Mouse (Mus musculus): ENCODE results near the gene Pmis2. TPM values are rescaled to one million over a fixed set of nuclear protein-coding genes. Genes with fewer than 3 reads are reported as not detected.

The Pmis2 gene
- not detected in 2 replicates for polyA plus RNA-seq (2012; rRNA removed)

GRCm38 (mm10) chr7:30671480-30671879 lies at the start of gene Pmis2:
Gene Pmis2 (minus strand): TSS chr7:30671605.

GRCm38 (mm10) chr7:30711942-30712341 lies 40.5 kb upstream of the Pmis2 start, which contains the start of gene Atp4a:
Gene Atp4a (plus strand): TSS chr7:30712209.

GRCm38 (mm10) chr7:30698589-30698988 lies 27.2 kb upstream of the Pmis2 start, which contains the start of gene 2200002J24Rik:
Gene 2200002J24Rik (plus strand): TSS chr7:30698926.

GRCm38 (mm10) chr7:30664529-30665200 lies 6.7 kb downstream of the Pmis2 start, which contains the start of gene Haus5:
Gene Haus5 (minus strand): TSS chr7:30664994.

GRCm38 (mm10) chr7:30649591-30650540 lies 21.5 kb downstream of the Pmis2 start, which contains the start of gene Rbm42:
Gene Rbm42 (minus strand): TSS chr7:30650317.

GRCm38 (mm10) chr7:30635752-30636151 lies 35.7 kb downstream of the Pmis2 start, which contains the start of gene Etv2:
Gene Etv2 (minus strand): TSS chr7:30635852.

GRCm38 (mm10) chr7:30625530-30626384 lies 45.6 kb downstream of the Pmis2 start, which contains the start of gene Cox6b1:
Gene Cox6b1 (minus strand): TSS chr7:30626151.

Other genes starting within 250 kb of the Pmis2 start
- gene Nfkbid, start 249.9 kb downstream of the Pmis2 start, polyA plus RNA-seq (2012; rRNA removed) = 2.3 and 3.7 TPM in 2 replicates
- gene Aplp1, start 226.1 kb downstream of the Pmis2 start, polyA plus RNA-seq (2012; rRNA removed) = 30.9 and 40.1 TPM in 2 replicates
- gene Kirrel2, start 213.9 kb downstream of the Pmis2 start, polyA plus RNA-seq (2012; rRNA removed) = 0.42 and 2.0 TPM in 2 replicates
- gene Nphs1, start 213.3 kb downstream of the Pmis2 start, polyA plus RNA-seq (2012; rRNA removed) = 0.12 and 0.32 TPM in 2 replicates
- gene Prodh2, start 178.0 kb downstream of the Pmis2 start, polyA plus RNA-seq (2012; rRNA removed) = 0.15 TPM in 1 of 2 replicates, not detected in the other
- gene Arhgap33, start 136.5 kb downstream of the Pmis2 start, polyA plus RNA-seq (2012; rRNA removed) = 4.7 and 6.1 TPM in 2 replicates
- gene Hspb6, start 119.4 kb downstream of the Pmis2 start, polyA plus RNA-seq (2012; rRNA removed) = 129 and 132 TPM in 2 replicates
- 3.4 and 3.9 TPM in 2 replicates for gene Proser3, start 119.3 kb downstream of the Pmis2 start, polyA plus RNA-seq (2012; rRNA removed)
- 14.3 and 19.7 TPM in 2 replicates for gene Lin37, start 111.8 kb downstream of the Pmis2 start, polyA plus RNA-seq (2012; rRNA removed)
- 32.7 and 35.6 TPM in 2 replicates for gene U2af1l4, start 108.3 kb downstream of the Pmis2 start, polyA plus RNA-seq (2012; rRNA removed)
- 0.66 and 0.85 TPM in 2 replicates for gene Gm49396, start 108.3 kb downstream of the Pmis2 start, polyA plus RNA-seq (2012; rRNA removed)
- gene Psenen, start 108.0 kb downstream of the Pmis2 start, polyA plus RNA-seq (2012; rRNA removed) = 70.1 and 76.5 TPM in 2 replicates
- 4.5 and 5.3 TPM in 2 replicates for gene Igflr1, start 106.2 kb downstream of the Pmis2 start, polyA plus RNA-seq (2012; rRNA removed)
- gene Kmt2b, start 82.9 kb downstream of the Pmis2 start, polyA plus RNA-seq (2012; rRNA removed) = 17.8 and 24.6 TPM in 2 replicates
- gene Zbtb32, start 72.7 kb downstream of the Pmis2 start, polyA plus RNA-seq (2012; rRNA removed) = 3.6 and 4.9 TPM in 2 replicates
- 4.0 TPM in 2 replicates for gene Upk1a, start 58.8 kb downstream of the Pmis2 start, polyA plus RNA-seq (2012; rRNA removed)
- gene Cox6b1, start 45.5 kb downstream of the Pmis2 start, polyA plus RNA-seq (2012; rRNA removed) = 263 and 306 TPM in 2 replicates
- gene Etv2, start 35.8 kb downstream of the Pmis2 start, polyA plus RNA-seq (2012; rRNA removed) = not detected in 2 replicates
- 42.7 and 58.2 TPM in 2 replicates for gene Rbm42, start 21.3 kb downstream of the Pmis2 start, polyA plus RNA-seq (2012; rRNA removed)
- 2.2 and 4.0 TPM in 2 replicates for gene Haus5, start 6.6 kb downstream of the Pmis2 start, polyA plus RNA-seq (2012; rRNA removed)
- gene 2200002J24Rik, start 27.3 kb upstream of the Pmis2 start, polyA plus RNA-seq (2012; rRNA removed) = 18.8 and 40.8 TPM in 2 replicates
- 1,538 and 2,919 TPM in 2 replicates for gene Atp4a, start 40.6 kb upstream of the Pmis2 start, polyA plus RNA-seq (2012; rRNA removed)
- 111 and 145 TPM in 2 replicates for gene Tmem147, start 57.9 kb upstream of the Pmis2 start, polyA plus RNA-seq (2012; rRNA removed)
- not detected in 2 replicates for gene Gapdhs, start 72.1 kb upstream of the Pmis2 start, polyA plus RNA-seq (2012; rRNA removed)
- 94.0 and 112 TPM in 2 replicates for gene Sbsn, start 79.9 kb upstream of the Pmis2 start, polyA plus RNA-seq (2012; rRNA removed)
- gene Dmkn, start 92.2 kb upstream of the Pmis2 start, polyA plus RNA-seq (2012; rRNA removed) = 1,147 and 1,166 TPM in 2 replicates
- gene Krtdap, start 116.3 kb upstream of the Pmis2 start, polyA plus RNA-seq (2012; rRNA removed) = 362 and 714 TPM in 2 replicates
- 4.2 and 4.8 TPM in 2 replicates for gene Ffar2, start 152.2 kb upstream of the Pmis2 start, polyA plus RNA-seq (2012; rRNA removed)
- gene Ffar3, start 184.6 kb upstream of the Pmis2 start, polyA plus RNA-seq (2012; rRNA removed) = 0.10 TPM in 1 of 2 replicates, not detected in the other
- 0.03 and 0.06 TPM in 2 replicates for gene Ffar1, start 190.0 kb upstream of the Pmis2 start, polyA plus RNA-seq (2012; rRNA removed)
- 0.25 and 0.26 TPM in 2 replicates for gene Cd22, start 208.7 kb upstream of the Pmis2 start, polyA plus RNA-seq (2012; rRNA removed)
- 0.23 and 0.74 TPM in 2 replicates for gene Mag, start 243.3 kb upstream of the Pmis2 start, polyA plus RNA-seq (2012; rRNA removed)